Mouse (Mus musculus) activated CD4-positive, CD25-positive, alpha-beta regulatory T cell (primary cell): ENCODE measurements around the gene Vmn1r117. TPM values are rescaled to one million over a fixed set of nuclear protein-coding genes. Genes with fewer than 3 reads are reported as not detected.

Source experiments
- polyA plus RNA-seq, 2 experiments: library from polyadenylated mRNA; unstranded; fragments of 100-300 nt; shearing (Covaris generic); gene quantifications; one replicate each; pipeline ENCODE4 v1.2.1; 2017

Gene Vmn1r117
- not detected for polyA plus RNA-seq

DNA sequence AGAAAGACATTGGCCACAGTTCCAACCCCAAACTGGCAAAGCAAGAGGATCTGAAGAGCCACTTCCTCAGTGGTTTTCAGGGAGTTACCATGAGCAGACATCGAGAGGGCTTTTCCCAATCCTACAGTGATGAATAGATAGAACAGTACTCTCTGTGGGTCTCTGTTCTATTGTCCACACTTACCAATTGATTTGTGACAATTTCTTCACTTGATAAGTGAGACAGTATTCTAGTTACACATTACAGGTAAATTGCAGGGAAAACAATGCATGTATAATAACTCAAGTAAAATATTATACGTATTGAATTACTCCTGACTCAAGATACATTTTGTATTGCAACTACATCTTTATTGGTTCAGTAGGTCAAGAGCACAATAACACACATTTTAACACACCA, at the start of gene Vmn1r117:
Gene Vmn1r117, minus strand, starts transcription at position 101 of the 400 bp plus-strand sequence.

DNA sequence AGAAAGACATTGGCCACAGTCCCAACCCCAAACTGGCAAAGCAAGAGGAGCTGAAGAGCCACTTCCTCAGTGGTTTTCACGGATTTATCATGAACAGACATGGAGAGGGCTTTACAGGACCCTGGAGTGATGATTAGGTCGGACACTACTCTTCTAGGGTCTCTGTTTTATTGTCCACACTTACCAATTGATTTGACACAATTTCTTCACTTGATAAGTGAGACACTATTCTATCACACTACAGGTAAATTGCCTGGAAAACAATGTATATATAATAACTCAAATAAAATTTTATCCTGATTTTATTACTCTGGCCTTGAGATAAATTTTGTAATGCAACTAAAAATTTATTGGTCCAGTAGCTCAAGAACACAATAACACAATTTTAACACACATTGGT, 28.3 kb upstream of the Vmn1r117 start, which contains the start of gene Vmn1r118:
Gene Vmn1r118, minus strand, starts transcription at position 101 of the 400 bp plus-strand sequence.

GRCm38 (mm10) chr7:20871956-20872355, 12.0 kb downstream of the Vmn1r117 start, which contains the start of gene Vmn1r116:
TSS of gene Vmn1r116 (plus strand) at chr7:20872256.

DNA sequence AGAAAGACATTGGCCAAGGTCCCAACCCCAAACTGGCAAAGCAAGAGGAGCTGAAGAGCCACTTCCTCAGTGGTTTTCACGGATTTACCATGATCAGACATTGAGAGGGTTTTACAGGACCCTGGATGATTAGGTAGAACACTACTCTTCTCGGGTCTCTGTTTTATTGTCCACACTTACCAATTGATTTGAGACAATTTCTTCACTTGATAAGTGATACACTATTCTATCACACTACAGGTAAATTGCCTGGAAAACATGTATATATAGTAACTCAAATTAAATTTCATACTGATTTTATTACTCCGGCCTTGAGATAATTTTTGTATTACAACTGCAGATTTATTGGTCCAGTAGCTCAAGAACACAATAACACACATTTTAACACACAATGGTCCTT, 39.0 kb downstream of the Vmn1r117 start, which contains the start of gene Vmn1r115:
Gene Vmn1r115, minus strand, starts transcription at position 101 of the 400 bp plus-strand sequence.

Other genes starting within 250 kb of the Vmn1r117 start
- under 1 TPM; 0.27 to 0.29 TPM for gene Vmn1r107, start 215.2 kb downstream of the Vmn1r117 start, polyA plus RNA-seq
- gene Vmn1r111, start 180.9 kb downstream of the Vmn1r117 start, polyA plus RNA-seq = not detected
- gene Gm10668, start 153.5 kb downstream of the Vmn1r117 start, polyA plus RNA-seq = under 1 TPM in 1 of 2 experiments, not detected in 1; 0.27 TPM
- gene Vmn1r112, start 112.9 kb downstream of the Vmn1r117 start, polyA plus RNA-seq = not detected
- not detected for gene Vmn1r113, start 96.8 kb downstream of the Vmn1r117 start, polyA plus RNA-seq
- gene Vmn1r114, start 71.9 kb downstream of the Vmn1r117 start, polyA plus RNA-seq = not detected
- gene Vmn1r115, start 39.1 kb downstream of the Vmn1r117 start, polyA plus RNA-seq = not detected
- not detected for gene Vmn1r116, start 11.9 kb downstream of the Vmn1r117 start, polyA plus RNA-seq
- gene Vmn1r118, start 28.2 kb upstream of the Vmn1r117 start, polyA plus RNA-seq = not detected
- gene Vmn1r119, start 128.3 kb upstream of the Vmn1r117 start, polyA plus RNA-seq = under 1 TPM in 1 of 2 experiments, not detected in 1; 0.23 TPM
- not detected for gene Vmn1r120, start 169.7 kb upstream of the Vmn1r117 start, polyA plus RNA-seq
- gene Vmn1r121, start 214.4 kb upstream of the Vmn1r117 start, polyA plus RNA-seq = under 1 TPM in 1 of 2 experiments, not detected in 1; 0.39 TPM